Comparison of ENCODE assay signal across 10 mouse cellular contexts in genomic region chr9:74045936-74046335, GRCm38 (mm10).
DNase-seq lines count a peak whose midpoint lies in the region; ATAC-seq lines count a peak whose summit lies in the region.
"Had no signal": no experiment of that assay in that cellular context is flagged by ENCODE, and none has a peak within 500 bp of the region (broad histone marks: within the 10 kb centered on the region; RNA-seq: fewer than 3 reads in every experiment).

No protein-coding gene starts in this region.

- H3K36me3 ChIP-seq in heart, embryonic 16.5 days (ENCODE audit: control insufficient read depth, insufficient read depth), result no peaks in the 10 kb centered on the region
- H3K36me3 ChIP-seq in liver, embryonic 11.5 days (ENCODE audit: control insufficient read depth, insufficient read depth, low read length), result no peaks in the 10 kb centered on the region
- H3K36me3 ChIP-seq: midbrain, embryonic 12.5 days had no signal

- H3K27ac ChIP-seq in heart, embryonic 16.5 days (ENCODE audit: low read length), result peak overlapping the region; percentile 69
- H3K27ac ChIP-seq in liver, embryonic 11.5 days (ENCODE audit: low read depth, low read length), result no peak overlapping the region
- H3K27ac ChIP-seq: midbrain, embryonic 12.5 days had no signal

- no peak overlapping the region for H3K4me3 ChIP-seq in heart, embryonic 16.5 days (ENCODE audit: low read length)
- H3K4me3 ChIP-seq in liver, embryonic 11.5 days (ENCODE audit: low read depth, low read length), result no peak overlapping the region
- H3K4me3 ChIP-seq: midbrain, embryonic 12.5 days had no signal

- H3K4me2 ChIP-seq in heart, embryonic 16.5 days (ENCODE audit: low read depth, low read length), result no peak overlapping the region
- no peak overlapping the region for H3K4me2 ChIP-seq in liver, embryonic 11.5 days
- H3K4me2 ChIP-seq: midbrain, embryonic 12.5 days had no signal

- intact Hi-C loops in left cerebral cortex, postnatal 10 days (cut with DNase I), result no loop called here

- no peak overlapping the region for H3K9ac ChIP-seq in heart, embryonic 16.5 days (ENCODE audit: low read length)
- H3K9ac ChIP-seq in liver, embryonic 11.5 days (ENCODE audit: low read depth, low read length), result no peak overlapping the region
- H3K9ac ChIP-seq: midbrain, embryonic 12.5 days had no signal

- 40% methylated on average over 3 of the region's 3 CpGs for WGBS in heart, embryonic 16.5 days
- 81% methylated on average over 3 of the region's 3 CpGs for WGBS in liver, embryonic 11.5 days

- H3K27me3 ChIP-seq in heart, embryonic 16.5 days (ENCODE audit: control insufficient read depth, insufficient read depth, low read length), result no peaks in the 10 kb centered on the region
- H3K27me3 ChIP-seq in liver, embryonic 11.5 days (replicated peaks; ENCODE audit: control insufficient read depth, insufficient read depth, low read length), result no peaks in the 10 kb centered on the region
- H3K27me3 ChIP-seq: midbrain, embryonic 12.5 days had no signal

- peaks cover 7% of the 10 kb centered on the region; the same call in 1 of the 2 replicates for H3K4me1 ChIP-seq in heart, embryonic 16.5 days (ENCODE audit: control insufficient read depth, insufficient read depth, low read length)
- no peaks in the 10 kb centered on the region for H3K4me1 ChIP-seq in liver, embryonic 11.5 days (replicated peaks; ENCODE audit: control insufficient read depth, insufficient read depth, low read length)
- H3K4me1 ChIP-seq: midbrain, embryonic 12.5 days had no signal

- peak; percentile 75; the same call in 1 of the 2 replicates for ATAC-seq in heart, embryonic 16.5 days (replicated peaks; ENCODE audit: extremely low read depth, insufficient read depth, low FRiP score)
- no peak for ATAC-seq in liver, embryonic 11.5 days (replicated peaks; ENCODE audit: low FRiP score)
- ATAC-seq: inflammation-experienced regulatory T-cells, adult 6 months had no signal

- DNase-seq in cerebellum, postnatal 10 days, result peak; percentile 22 to 42
- DNase-seq in cerebellum, postnatal 36 days, result no peak
- peak; percentile 4 for DNase-seq in 3134 (ENCODE audit: extremely low read depth, insufficient read length, low spot score)
- DNase-seq in lung, postnatal 10 days, result peak; percentile 18
- no peak for DNase-seq in gastrocnemius, adult 8-10 months (ENCODE audit: low spot score in 2 of 2)
- no peak for DNase-seq in left cerebral cortex, postnatal 10 days (ENCODE audit: extremely low spot score in 1 of 2, low spot score in 2 of 2)
- no peak for DNase-seq in liver, embryonic 11.5 days (ENCODE audit: low spot score)

- H3K9me3 ChIP-seq in heart, embryonic 16.5 days (replicated peaks; ENCODE audit: control insufficient read depth, low read length), result no peaks in the 10 kb centered on the region
- H3K9me3 ChIP-seq in liver, embryonic 11.5 days (ENCODE audit: control insufficient read depth, low read length), result no peaks in the 10 kb centered on the region
- H3K9me3 ChIP-seq: midbrain, embryonic 12.5 days had no signal

Comparison
In these comparisons a context has a peak if more than half of its experiments do, and no peak if none do; other contexts are left out.
1. DNase-seq: peak in cerebellum, postnatal 10 days (2 of 2), 3134 (single experiment) and lung, postnatal 10 days (single experiment); none in cerebellum, postnatal 36 days (0 of 2), gastrocnemius, adult 8-10 months (0 of 2), left cerebral cortex, postnatal 10 days (0 of 2) and liver, embryonic 11.5 days (single experiment).